ENCODE assay signal across 22 mouse cellular contexts in the genomic region with DNA sequence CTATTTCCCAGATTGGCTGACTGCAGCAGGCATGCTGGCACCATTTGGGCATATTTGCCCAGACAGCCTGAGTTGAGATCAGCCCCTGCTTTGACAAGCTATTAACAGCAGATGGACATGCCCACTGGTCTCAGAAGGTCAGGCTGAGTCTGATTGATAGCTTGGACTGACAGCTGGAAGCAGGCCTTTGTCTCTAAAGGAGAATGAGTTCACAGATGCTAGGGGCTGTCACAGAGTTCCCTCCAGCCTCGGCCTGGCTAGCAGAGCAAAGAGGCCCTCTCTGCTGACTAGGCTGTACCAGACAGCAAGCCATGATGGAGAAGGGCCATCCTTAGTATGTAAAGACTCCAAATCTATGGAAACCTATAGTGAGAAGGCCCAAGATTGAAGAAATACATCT.
DNase-seq lines count a peak whose midpoint lies in the region; ATAC-seq lines count a peak whose summit lies in the region.
"Had no signal": no experiment of that assay in that cellular context is flagged by ENCODE, and none has a peak within 500 bp of the region (broad histone marks: within the 10 kb centered on the region; RNA-seq: fewer than 3 reads in every experiment).

No protein-coding gene starts in this region.

- H3K4me1 ChIP-seq in heart, embryonic 15.5 days (replicated peaks): peaks cover 61% of the 10 kb centered on the region
- H3K4me1 ChIP-seq in midbrain, embryonic 11.5 days (ENCODE audit: control insufficient read depth, insufficient read depth, low read length): peaks cover 6% of the 10 kb centered on the region
- peaks cover 16% of the 10 kb centered on the region for H3K4me1 ChIP-seq in midbrain, embryonic 16.5 days (ENCODE audit: control insufficient read depth, insufficient read depth, low read length)
- H3K4me1 ChIP-seq in neural tube, embryonic 12.5 days: peaks cover 36% of the 10 kb centered on the region

- no peak overlapping the region for H3K4me2 ChIP-seq in heart, embryonic 15.5 days
- H3K4me2 ChIP-seq in midbrain, embryonic 11.5 days: no peak overlapping the region
- no peak overlapping the region for H3K4me2 ChIP-seq in midbrain, embryonic 16.5 days (ENCODE audit: low read length)
- no peak overlapping the region for H3K4me2 ChIP-seq in neural tube, embryonic 12.5 days (replicated peaks)
- H3K4me2 ChIP-seq: intestine, embryonic 15.5 days; limb, embryonic 15.5 days; liver, embryonic 15.5 days had no signal

- no peak overlapping the region for H3K9ac ChIP-seq in heart, embryonic 15.5 days
- H3K9ac ChIP-seq in midbrain, embryonic 11.5 days (ENCODE audit: low read length): peak overlapping the region; percentile 16; the same call in 1 of the 2 replicates
- no peak overlapping the region for H3K9ac ChIP-seq in midbrain, embryonic 16.5 days (ENCODE audit: low read depth, low read length)
- H3K9ac ChIP-seq in neural tube, embryonic 12.5 days: no peak overlapping the region
- H3K9ac ChIP-seq: intestine, embryonic 15.5 days; limb, embryonic 15.5 days; liver, embryonic 15.5 days had no signal

- peak; percentile 58 for DNase-seq in embryo, embryonic 10.5 days (ENCODE audit: low spot score)
- no peak for DNase-seq in embryo, embryonic 9.5 days (ENCODE audit: extremely low spot score)
- DNase-seq in heart, adult 11 months: no peak
- DNase-seq in midbrain, embryonic 11.5 days (ENCODE audit: low spot score, missing footprints): no peak
- DNase-seq: adrenal gland, postnatal 10 days; cerebellum, postnatal 14 days; gastrocnemius, postnatal 10 days; heart, adult 2 months; kidney, adult 9 months; kidney, postnatal 25 days; right cerebral cortex, postnatal 4 days had no signal

- no peak for ATAC-seq in heart, embryonic 15.5 days (replicated peaks; ENCODE audit: insufficient number of reproducible peaks, insufficient read depth, low FRiP score, low read depth)
- ATAC-seq in midbrain, embryonic 11.5 days (ENCODE audit: low FRiP score): no peak
- no peak for ATAC-seq in midbrain, embryonic 16.5 days
- 0 out of 2 replicates have a peak, but pooled peaks have one; percentile 30 for ATAC-seq in neural tube, embryonic 12.5 days (ENCODE audit: low FRiP score, low read depth)
- no peak for ATAC-seq in inflammation-experienced regulatory T-cells, adult 6 months
- ATAC-seq: activated CD4-positive, CD25-positive, alpha-beta regulatory T cell, adult 4 months; intestine, embryonic 15.5 days had no signal

- H3K36me3 ChIP-seq in heart, embryonic 15.5 days: no peaks in the 10 kb centered on the region
- H3K36me3 ChIP-seq in midbrain, embryonic 11.5 days (ENCODE audit: control insufficient read depth, insufficient read depth, low read length): no peaks in the 10 kb centered on the region
- no peaks in the 10 kb centered on the region for H3K36me3 ChIP-seq in midbrain, embryonic 16.5 days (ENCODE audit: control insufficient read depth, insufficient read depth, low read length)
- H3K36me3 ChIP-seq in neural tube, embryonic 12.5 days: no peaks in the 10 kb centered on the region
- H3K36me3 ChIP-seq: embryonic facial prominence, embryonic 10.5 days; G1E; intestine, embryonic 15.5 days; limb, embryonic 15.5 days; liver, embryonic 15.5 days had no signal

- no peaks in the 10 kb centered on the region for H3K9me3 ChIP-seq in heart, embryonic 15.5 days (replicated peaks)
- H3K9me3 ChIP-seq in midbrain, embryonic 11.5 days (ENCODE audit: control insufficient read depth, low read length): no peaks in the 10 kb centered on the region
- no peaks in the 10 kb centered on the region for H3K9me3 ChIP-seq in midbrain, embryonic 16.5 days (replicated peaks; ENCODE audit: control insufficient read depth, low read length, poor library complexity, severe bottlenecking)
- no peaks in the 10 kb centered on the region for H3K9me3 ChIP-seq in neural tube, embryonic 12.5 days
- H3K9me3 ChIP-seq: embryonic facial prominence, embryonic 10.5 days; G1E; intestine, embryonic 15.5 days; limb, embryonic 15.5 days; liver, embryonic 15.5 days had no signal

- H3K27me3 ChIP-seq in heart, embryonic 15.5 days: no peaks in the 10 kb centered on the region
- H3K27me3 ChIP-seq in midbrain, embryonic 11.5 days (ENCODE audit: control insufficient read depth, insufficient read depth, low read length): no peaks in the 10 kb centered on the region
- H3K27me3 ChIP-seq in midbrain, embryonic 16.5 days (ENCODE audit: control insufficient read depth, insufficient read depth, low read depth, low read length): no peaks in the 10 kb centered on the region
- H3K27me3 ChIP-seq in neural tube, embryonic 12.5 days (replicated peaks): no peaks in the 10 kb centered on the region
- H3K27me3 ChIP-seq: intestine, embryonic 15.5 days; limb, embryonic 15.5 days; liver, embryonic 15.5 days had no signal

- peak overlapping the region; percentile 76 for H3K27ac ChIP-seq in heart, embryonic 15.5 days
- no peak overlapping the region for H3K27ac ChIP-seq in midbrain, embryonic 11.5 days (ENCODE audit: low read depth, low read length)
- no peak overlapping the region for H3K27ac ChIP-seq in midbrain, embryonic 16.5 days (ENCODE audit: low read length)
- H3K27ac ChIP-seq in neural tube, embryonic 12.5 days: no peak overlapping the region
- H3K27ac ChIP-seq: embryonic facial prominence, embryonic 10.5 days; heart, adult 2 months; intestine, embryonic 15.5 days; limb, embryonic 15.5 days; liver, embryonic 15.5 days; stomach, postnatal 0 days had no signal

- no peak overlapping the region for H3K4me3 ChIP-seq in heart, embryonic 15.5 days
- no peak overlapping the region for H3K4me3 ChIP-seq in midbrain, embryonic 11.5 days (ENCODE audit: low read depth, low read length)
- no peak overlapping the region for H3K4me3 ChIP-seq in midbrain, embryonic 16.5 days (ENCODE audit: low read depth, low read length)
- no peak overlapping the region for H3K4me3 ChIP-seq in neural tube, embryonic 12.5 days
- H3K4me3 ChIP-seq: embryonic facial prominence, embryonic 10.5 days; heart, adult 2 months; intestine, embryonic 15.5 days; limb, embryonic 15.5 days; liver, embryonic 15.5 days had no signal

- WGBS in heart, embryonic 15.5 days: 31% methylated on average over 1 of the region's 1 CpGs
- WGBS in midbrain, embryonic 11.5 days: 7% methylated on average over 1 of the region's 1 CpGs
- WGBS in midbrain, embryonic 16.5 days: 30% methylated on average over 1 of the region's 1 CpGs
- WGBS in neural tube, embryonic 12.5 days: 17% methylated on average over 1 of the region's 1 CpGs
